Mouse (Mus musculus): ENCODE data around the gene Sdhaf1. TPM values are rescaled to one million over a fixed set of nuclear protein-coding genes. Genes with fewer than 3 reads are reported as not detected.

Sdhaf1 gene
- 20.6 and 21.5 TPM in 2 replicates for polyA plus RNA-seq (2014; fragmentation: Nextera tagmentation; extraction: Ambion mirVana)

DNA sequence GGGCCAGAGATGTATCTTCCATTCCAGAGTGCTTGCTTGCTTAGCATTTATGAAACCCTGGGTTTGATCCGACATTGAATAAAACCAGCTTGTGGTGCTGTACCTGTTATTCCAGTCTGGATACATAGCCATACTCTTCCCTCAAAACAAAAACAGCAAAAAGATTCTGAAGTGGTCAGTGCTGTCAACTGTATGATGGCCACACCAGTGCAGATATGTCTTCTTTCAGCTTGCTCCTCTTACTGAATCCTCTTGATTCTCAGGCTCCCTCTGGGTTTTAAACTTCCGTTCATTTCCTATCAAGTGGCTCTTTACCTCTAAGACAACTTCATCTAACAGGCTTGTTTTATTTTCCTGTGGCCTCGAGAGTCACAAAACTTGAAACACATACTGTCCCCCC, at the start of gene Sdhaf1:
Sdhaf1 (minus strand) TSS at position 101 of the 400 bp plus-strand sequence.
- peaks cover 19% of the 10 kb centered on the region for H3K4me1 ChIP-seq (ENCODE audit: control insufficient read depth, insufficient read depth, low read length)
- peak within 1 kb of the TSS; percentile 81 for H3K27ac ChIP-seq (ENCODE audit: low read depth, low read length)
- ATAC-seq (ENCODE audit: low FRiP score, low TSS enrichment) = no peak
- no peaks in the 10 kb centered on the region for H3K27me3 ChIP-seq (ENCODE audit: control insufficient read depth, insufficient read depth, low read length)
- peak within 1 kb of the TSS; percentile 43; the same call in 1 of the 2 replicates for H3K9ac ChIP-seq (ENCODE audit: low read depth, low read length)
- peaks cover 3% of the 10 kb centered on the region; the same call in 1 of the 2 replicates for H3K9me3 ChIP-seq (ENCODE audit: control insufficient read depth, low read length)
- peak within 1 kb of the TSS; percentile 48 for H3K4me2 ChIP-seq (replicated peaks; ENCODE audit: low read depth, low read length)
- peak within 1 kb of the TSS; percentile 82 for H3K4me3 ChIP-seq (ENCODE audit: low read length)
- WGBS = 78% methylated on average over 3 of the region's 3 CpGs
- no peaks in the 10 kb centered on the region for H3K36me3 ChIP-seq (ENCODE audit: control insufficient read depth, insufficient read depth, low read length)

DNA sequence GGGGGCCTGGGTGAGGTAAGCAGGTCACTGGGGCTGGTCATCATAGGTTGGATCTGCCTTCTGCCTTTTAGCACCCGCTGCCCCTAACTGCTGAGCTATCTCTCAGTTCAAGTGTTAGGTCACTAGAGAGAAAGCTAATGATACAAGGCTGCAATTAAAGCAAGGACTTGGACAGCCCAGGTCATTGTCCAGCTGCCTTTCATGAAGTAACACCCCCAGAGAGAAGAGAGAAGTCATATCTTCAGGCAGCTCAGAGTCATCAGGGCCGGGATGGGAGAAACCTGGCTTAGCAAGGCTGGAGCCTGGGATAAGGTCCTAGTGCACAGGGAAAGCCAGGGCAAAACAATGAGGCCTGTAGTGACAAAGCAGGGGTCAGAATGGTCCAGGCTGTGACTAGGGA, 43.8 kb upstream of the Sdhaf1 start:
- peaks cover 4% of the 10 kb centered on the region; the same call in 1 of the 2 replicates for H3K27me3 ChIP-seq (ENCODE audit: control insufficient read depth, insufficient read depth, low read length)
- no peak overlapping the region for H3K4me2 ChIP-seq (replicated peaks; ENCODE audit: low read depth, low read length)
- H3K4me1 ChIP-seq (ENCODE audit: control insufficient read depth, insufficient read depth, low read length) = peaks cover 6% of the 10 kb centered on the region; the same call in 1 of the 2 replicates
- no peaks in the 10 kb centered on the region for H3K36me3 ChIP-seq (ENCODE audit: control insufficient read depth, insufficient read depth, low read length)
- no peak overlapping the region for H3K4me3 ChIP-seq (ENCODE audit: low read length)
- ATAC-seq (ENCODE audit: low FRiP score, low TSS enrichment) = no peak
- H3K9ac ChIP-seq (ENCODE audit: low read depth, low read length) = no peak overlapping the region
- WGBS = 65% methylated on average over 2 of the region's 2 CpGs
- no peaks in the 10 kb centered on the region for H3K9me3 ChIP-seq (ENCODE audit: control insufficient read depth, low read length)
- no peak overlapping the region for H3K27ac ChIP-seq (ENCODE audit: low read depth, low read length)

DNA sequence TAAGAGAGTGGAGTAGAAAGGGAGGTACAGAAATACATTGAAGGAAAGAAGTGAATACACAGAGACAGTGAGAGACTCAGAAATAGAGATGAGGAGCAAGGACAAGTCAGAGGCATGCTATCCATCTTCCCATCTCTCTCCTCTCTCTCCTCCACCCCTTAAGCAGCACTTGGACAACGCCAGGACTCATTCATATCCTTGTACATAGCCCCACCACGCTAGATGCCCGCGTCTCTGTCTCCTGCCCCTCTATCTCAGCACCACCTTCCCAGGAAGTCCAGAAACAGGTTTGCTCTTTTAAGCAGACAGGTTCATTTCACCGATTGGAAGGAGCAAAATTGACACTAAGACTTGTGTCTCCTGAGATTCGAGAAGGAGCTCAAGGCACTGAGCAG, 39.6 kb upstream of the Sdhaf1 start:
- Histone ChIP-seq H3K27ac (ENCODE audit: low read depth, low read length) (no peak overlapping the region), H3K36me3 (ENCODE audit: control insufficient read depth, insufficient read depth, low read length) (0 out of 2 replicates have a peak, but pooled peaks cover 6% of the 10 kb centered on the region), H3K4me1 (ENCODE audit: control insufficient read depth, insufficient read depth, low read length) (peaks cover 17% of the 10 kb centered on the region; the same call in 1 of the 2 replicates), H3K4me2 (replicated peaks; ENCODE audit: low read depth, low read length) (peak overlapping the region; percentile 63), H3K9ac (ENCODE audit: low read depth, low read length) (peak overlapping the region; percentile 89; the same call in 1 of the 2 replicates), H3K4me3 (ENCODE audit: low read length) (peak overlapping the region; percentile 75), H3K27me3 (ENCODE audit: control insufficient read depth, insufficient read depth, low read length) (peaks cover 4% of the 10 kb centered on the region; the same call in 1 of the 2 replicates), H3K9me3 (ENCODE audit: control insufficient read depth, low read length) (no peaks in the 10 kb centered on the region)
- no peak for ATAC-seq (ENCODE audit: low FRiP score, low TSS enrichment)
- WGBS = 63% methylated on average over 6 of the region's 6 CpGs

DNA sequence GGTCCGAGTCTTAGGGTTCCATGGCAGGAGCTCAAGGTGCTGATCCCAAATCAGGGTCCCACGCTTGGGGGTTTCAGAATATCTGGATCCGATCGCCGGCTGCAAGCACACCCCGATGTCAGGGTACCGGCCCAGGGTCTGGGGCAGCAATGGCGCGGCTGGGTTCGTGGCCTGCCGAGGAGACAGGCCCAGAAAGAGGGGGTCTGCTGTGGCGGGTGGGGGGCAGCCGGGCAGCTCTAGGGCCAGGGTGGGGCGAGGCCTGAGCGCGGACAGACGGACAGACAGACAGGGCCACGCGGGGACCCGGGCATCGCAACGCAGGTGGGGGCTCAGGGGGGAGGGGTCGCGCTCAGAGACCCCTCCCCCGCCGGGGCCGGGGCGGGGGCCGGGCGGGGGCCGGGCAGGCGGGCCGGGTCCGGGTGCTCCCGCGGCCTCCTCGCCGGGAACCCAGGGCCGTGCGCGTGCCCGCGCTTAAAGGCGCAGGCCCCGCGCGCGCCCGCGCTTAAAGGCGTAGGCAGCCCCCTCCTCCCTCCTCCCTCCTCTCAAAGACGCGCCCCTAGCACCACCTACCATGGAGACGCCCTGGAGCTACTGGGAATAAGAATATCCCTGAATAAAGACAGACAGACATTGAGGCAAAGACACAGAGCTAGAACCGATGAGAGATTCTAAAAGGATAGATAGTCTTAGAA, 39.1 kb upstream of the Sdhaf1 start, which contains the start of gene Lrfn3:
Lrfn3 (minus strand) TSS at position 121 of the 692 bp plus-strand sequence.
- WGBS = 2% methylated on average over 31 of the region's 55 CpGs
- Histone ChIP-seq H3K4me2 (replicated peaks; ENCODE audit: low read depth, low read length) (peak within 1 kb of the TSS; percentile 63), H3K36me3 (ENCODE audit: control insufficient read depth, insufficient read depth, low read length) (0 out of 2 replicates have a peak, but pooled peaks cover 6% of the 10 kb centered on the region), H3K4me3 (ENCODE audit: low read length) (peak within 1 kb of the TSS; percentile 75), H3K27ac (ENCODE audit: low read depth, low read length) (no peak within 1 kb of the TSS; the same call in 1 of the 2 replicates), H3K9me3 (ENCODE audit: control insufficient read depth, low read length) (no peaks in the 10 kb centered on the region), H3K4me1 (ENCODE audit: control insufficient read depth, insufficient read depth, low read length) (peaks cover 21% of the 10 kb centered on the region; the same call in 1 of the 2 replicates), H3K9ac (ENCODE audit: low read depth, low read length) (peak within 1 kb of the TSS; percentile 89), H3K27me3 (ENCODE audit: control insufficient read depth, insufficient read depth, low read length) (peaks cover 4% of the 10 kb centered on the region; the same call in 1 of the 2 replicates)
- ATAC-seq (ENCODE audit: low FRiP score, low TSS enrichment) = peak; percentile 45

DNA sequence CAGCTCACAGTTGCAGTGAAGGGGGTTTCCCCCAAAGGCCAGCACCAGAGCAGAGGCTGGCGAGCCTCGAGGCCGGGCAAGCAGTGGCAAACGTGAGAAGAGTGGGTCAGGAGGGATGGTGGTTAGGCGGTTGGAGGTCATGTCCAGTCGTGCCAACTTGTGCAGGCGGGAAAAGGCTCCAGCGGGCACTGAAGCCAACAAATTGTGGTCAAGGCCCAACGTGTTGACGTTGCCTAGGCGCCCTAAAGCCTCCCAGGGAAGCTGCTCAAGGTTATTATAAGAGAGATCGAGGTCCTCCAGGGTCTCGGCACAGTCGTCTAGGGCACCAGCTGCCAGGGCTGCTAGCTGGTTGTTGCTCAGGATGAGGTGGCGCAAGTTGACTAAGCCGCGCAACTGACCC, 36.3 kb upstream of the Sdhaf1 start:
- Histone ChIP-seq H3K4me1 (ENCODE audit: control insufficient read depth, insufficient read depth, low read length) (peaks cover 21% of the 10 kb centered on the region; the same call in 1 of the 2 replicates), H3K4me2 (replicated peaks; ENCODE audit: low read depth, low read length) (peak overlapping the region; percentile 22; the same call in 1 of the 2 replicates), H3K27me3 (ENCODE audit: control insufficient read depth, insufficient read depth, low read length) (peaks cover 4% of the 10 kb centered on the region; the same call in 1 of the 2 replicates), H3K27ac (ENCODE audit: low read depth, low read length) (peak overlapping the region; percentile 93), H3K4me3 (ENCODE audit: low read length) (no peak overlapping the region), H3K9me3 (ENCODE audit: control insufficient read depth, low read length) (no peaks in the 10 kb centered on the region), H3K9ac (ENCODE audit: low read depth, low read length) (no peak overlapping the region), H3K36me3 (ENCODE audit: control insufficient read depth, insufficient read depth, low read length) (0 out of 2 replicates have a peak, but pooled peaks cover 6% of the 10 kb centered on the region)
- 92% methylated on average over 17 of the region's 17 CpGs for WGBS
- ATAC-seq (ENCODE audit: low FRiP score, low TSS enrichment) = no peak

DNA sequence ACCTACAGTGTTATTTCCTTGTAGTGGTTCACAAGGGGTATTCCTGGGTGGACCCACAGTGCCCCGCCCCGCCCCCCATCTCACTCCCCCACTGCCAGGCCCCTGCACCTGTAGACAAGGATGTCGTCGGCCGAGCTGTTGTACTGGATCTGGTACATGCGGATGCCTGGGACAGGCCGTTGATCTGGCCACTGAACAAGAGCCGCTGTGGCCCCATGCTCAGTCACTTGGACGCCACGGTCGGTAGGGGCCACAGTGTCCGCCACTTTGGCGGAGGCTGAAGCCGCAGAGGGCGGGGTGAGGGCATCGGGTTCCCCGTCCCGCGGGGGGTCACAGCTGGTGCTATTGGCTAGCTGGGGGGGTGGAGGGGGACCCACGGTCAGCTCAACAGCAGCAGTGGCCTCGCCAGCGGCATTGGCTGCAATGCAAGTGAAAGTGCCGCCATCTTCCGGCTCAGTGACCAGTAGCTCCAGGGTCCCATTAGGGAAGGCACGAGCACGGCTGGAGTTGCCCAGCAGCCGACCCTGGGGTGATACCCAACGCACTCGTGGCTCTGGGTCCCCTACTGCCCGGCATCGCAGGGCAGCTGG, 35.7 kb upstream of the Sdhaf1 start:
- 75% methylated on average over 31 of the region's 31 CpGs for WGBS
- 0 out of 2 replicates have a peak overlapping the region, but pooled peaks have one; percentile 5 for H3K9ac ChIP-seq (ENCODE audit: low read depth, low read length)
- peaks cover 4% of the 10 kb centered on the region; the same call in 1 of the 2 replicates for H3K27me3 ChIP-seq (ENCODE audit: control insufficient read depth, insufficient read depth, low read length)
- peaks cover 21% of the 10 kb centered on the region; the same call in 1 of the 2 replicates for H3K4me1 ChIP-seq (ENCODE audit: control insufficient read depth, insufficient read depth, low read length)
- no peak overlapping the region; the same call in 1 of the 2 replicates for H3K4me3 ChIP-seq (ENCODE audit: low read length)
- H3K36me3 ChIP-seq (ENCODE audit: control insufficient read depth, insufficient read depth, low read length) = 0 out of 2 replicates have a peak, but pooled peaks cover 6% of the 10 kb centered on the region
- no peak for ATAC-seq (ENCODE audit: low FRiP score, low TSS enrichment)
- H3K27ac ChIP-seq (ENCODE audit: low read depth, low read length) = peak overlapping the region; percentile 93
- peak overlapping the region; percentile 22 for H3K4me2 ChIP-seq (replicated peaks; ENCODE audit: low read depth, low read length)
- H3K9me3 ChIP-seq (ENCODE audit: control insufficient read depth, low read length) = no peaks in the 10 kb centered on the region

DNA sequence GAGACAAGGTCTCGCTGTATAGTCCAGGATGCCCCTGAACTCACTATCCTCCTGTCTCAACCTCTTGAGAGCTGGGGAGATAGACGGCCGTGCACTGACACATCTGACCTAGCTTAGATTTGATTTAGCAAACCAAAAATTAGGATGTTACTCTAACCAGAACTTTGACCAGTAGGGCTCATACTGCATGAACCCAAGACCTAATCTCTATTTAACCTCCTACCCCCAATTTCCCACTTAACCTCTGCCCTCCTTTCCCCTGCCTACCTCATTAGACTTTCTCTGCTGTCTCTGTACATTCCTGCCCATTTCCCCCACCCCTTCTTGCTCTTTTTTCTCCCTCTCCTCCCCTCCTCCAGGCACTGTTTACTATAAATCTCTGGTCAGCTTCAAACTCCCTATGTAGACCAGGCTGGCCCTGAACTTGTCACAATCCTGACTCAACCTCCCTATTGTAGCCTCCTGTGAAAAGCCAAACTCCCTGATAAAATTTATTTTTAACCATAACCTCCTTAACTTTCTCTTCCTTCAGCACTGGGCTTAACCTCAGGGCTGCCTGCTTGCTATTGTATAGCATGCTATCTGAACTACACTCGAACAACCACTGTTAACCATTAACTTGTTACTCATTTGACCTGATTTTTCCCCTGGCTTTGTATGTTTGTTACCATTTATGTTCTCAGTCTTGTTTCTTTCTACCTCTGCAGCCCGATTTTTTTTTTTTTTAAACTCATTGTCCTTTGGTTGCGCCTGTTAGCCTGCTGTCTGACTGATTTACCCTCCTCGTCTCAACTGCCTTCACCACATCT, 34.9 kb upstream of the Sdhaf1 start:
- Histone ChIP-seq H3K4me3 (ENCODE audit: low read length) (no peak overlapping the region; the same call in 1 of the 2 replicates), H3K27me3 (ENCODE audit: control insufficient read depth, insufficient read depth, low read length) (no peaks in the 10 kb centered on the region), H3K9ac (ENCODE audit: low read depth, low read length) (0 out of 2 replicates have a peak overlapping the region, but pooled peaks have one; percentile 5), H3K4me1 (ENCODE audit: control insufficient read depth, insufficient read depth, low read length) (peaks cover 21% of the 10 kb centered on the region; the same call in 1 of the 2 replicates), H3K9me3 (ENCODE audit: control insufficient read depth, low read length) (no peaks in the 10 kb centered on the region), H3K27ac (ENCODE audit: low read depth, low read length) (peak overlapping the region; percentile 93), H3K36me3 (ENCODE audit: control insufficient read depth, insufficient read depth, low read length) (0 out of 2 replicates have a peak, but pooled peaks cover 6% of the 10 kb centered on the region), H3K4me2 (replicated peaks; ENCODE audit: low read depth, low read length) (peak overlapping the region; percentile 22)
- 64% methylated on average over 7 of the region's 7 CpGs for WGBS
- no peak for ATAC-seq (ENCODE audit: low FRiP score, low TSS enrichment)

DNA sequence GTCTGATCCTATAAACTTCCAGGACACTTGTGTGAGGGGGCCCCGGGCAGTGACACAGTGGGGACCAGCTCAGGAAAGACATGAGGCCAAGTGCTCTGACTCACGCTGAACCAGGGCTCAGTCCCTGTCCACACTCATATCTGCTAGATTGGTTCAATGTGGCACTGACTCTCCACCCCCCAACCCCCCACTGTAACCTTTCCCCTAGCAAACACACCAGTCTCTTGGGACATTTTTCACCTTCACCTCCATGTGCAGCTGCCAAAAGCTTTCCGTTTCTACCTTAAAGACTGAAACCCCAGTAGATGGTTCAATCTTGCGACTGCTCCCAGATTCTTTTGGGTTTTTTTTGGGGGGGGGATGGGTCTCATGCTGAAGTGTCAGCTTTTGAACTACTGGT, 30.4 kb upstream of the Sdhaf1 start:
- no peaks in the 10 kb centered on the region for H3K9me3 ChIP-seq (ENCODE audit: control insufficient read depth, low read length)
- H3K9ac ChIP-seq (ENCODE audit: low read depth, low read length) = no peak overlapping the region
- 65% methylated on average over 4 of the region's 4 CpGs for WGBS
- no peak overlapping the region for H3K4me3 ChIP-seq (ENCODE audit: low read length)
- H3K27ac ChIP-seq (ENCODE audit: low read depth, low read length) = no peak overlapping the region
- H3K4me1 ChIP-seq (ENCODE audit: control insufficient read depth, insufficient read depth, low read length) = 0 out of 2 replicates have a peak, but pooled peaks cover 6% of the 10 kb centered on the region
- no peaks in the 10 kb centered on the region for H3K36me3 ChIP-seq (ENCODE audit: control insufficient read depth, insufficient read depth, low read length)
- no peak for ATAC-seq (ENCODE audit: low FRiP score, low TSS enrichment)
- no peaks in the 10 kb centered on the region for H3K27me3 ChIP-seq (ENCODE audit: control insufficient read depth, insufficient read depth, low read length)
- H3K4me2 ChIP-seq (replicated peaks; ENCODE audit: low read depth, low read length) = no peak overlapping the region

Data from kidney, embryonic 14.5 days (tissue).